Mouse (Mus musculus): ENCODE data around the gene Chrnb2.
"Not testable (repeated sequence)": the region's sequence is repeated elsewhere in the genome, so short reads cannot be mapped to it uniquely, and the experiment has no call there.

Gene Chrnb2

GRCm38 (mm10) chr3:89764119-89764724, at the start of gene Chrnb2:
Chrnb2 (minus strand) TSS chr3:89764632.
- peak; percentile 88 for DNase-seq

GRCm38 (mm10) chr3:89814051-89814450, 49.6 kb upstream of the Chrnb2 start:
- no peak for DNase-seq

GRCm38 (mm10) chr3:89812166-89812565, 47.7 kb upstream of the Chrnb2 start:
- DNase-seq, result no peak

GRCm38 (mm10) chr3:89810841-89811240, 46.4 kb upstream of the Chrnb2 start:
- DNase-seq, result no peak

GRCm38 (mm10) chr3:89808638-89809037, 44.2 kb upstream of the Chrnb2 start:
- no peak for DNase-seq

- no peak for DNase-seq
These were observed 43.4 kb upstream of the Chrnb2 start for GRCm38 (mm10) chr3:89807881-89808280.

- DNase-seq, result no peak
These were observed 42.7 kb upstream of the Chrnb2 start for GRCm38 (mm10) chr3:89807171-89807570.

- DNase-seq, result peak; percentile 12
These were observed 42.3 kb upstream of the Chrnb2 start for GRCm38 (mm10) chr3:89806751-89807150.

GRCm38 (mm10) chr3:89805179-89805578, 40.7 kb upstream of the Chrnb2 start:
- no peak for DNase-seq

GRCm38 (mm10) chr3:89802876-89803275, 38.4 kb upstream of the Chrnb2 start:
- DNase-seq, result no peak

GRCm38 (mm10) chr3:89801507-89801847, 37.0 kb upstream of the Chrnb2 start:
- DNase-seq, result peak; percentile 11

GRCm38 (mm10) chr3:89800774-89801506, 36.5 kb upstream of the Chrnb2 start:
- no peak for DNase-seq

- DNase-seq, result not testable (repeated sequence)
These were observed 35.6 kb upstream of the Chrnb2 start for GRCm38 (mm10) chr3:89800078-89800477.

GRCm38 (mm10) chr3:89799476-89799875, 35.0 kb upstream of the Chrnb2 start:
- DNase-seq, result peak; percentile 33

GRCm38 (mm10) chr3:89798518-89798917, 34.1 kb upstream of the Chrnb2 start:
- DNase-seq, result no peak

- no peak for DNase-seq
These were observed 31.9 kb upstream of the Chrnb2 start for GRCm38 (mm10) chr3:89796358-89796757.

GRCm38 (mm10) chr3:89795746-89796145, 31.3 kb upstream of the Chrnb2 start:
- DNase-seq, result peak; percentile 12

GRCm38 (mm10) chr3:89794616-89795015, 30.2 kb upstream of the Chrnb2 start:
- DNase-seq, result no peak

GRCm38 (mm10) chr3:89788680-89789352, 24.4 kb upstream of the Chrnb2 start:
- DNase-seq, result peak; percentile 30

- DNase-seq, result no peak
These were observed 21.8 kb upstream of the Chrnb2 start for GRCm38 (mm10) chr3:89786275-89786674.

- peak; percentile 77 for DNase-seq
These were observed 20.7 kb upstream of the Chrnb2 start for GRCm38 (mm10) chr3:89784991-89785753.

GRCm38 (mm10) chr3:89781640-89782039, 17.2 kb upstream of the Chrnb2 start:
- DNase-seq, result no peak

- DNase-seq, result no peak
These were observed 15.7 kb upstream of the Chrnb2 start for GRCm38 (mm10) chr3:89780102-89780501.
